Mouse (Mus musculus) spleen, postnatal 36 days (tissue): Measurements from ENCODE around the gene Cygb.
A peak's percentile ranks its signal among the peaks of the same experiment; 100 is the strongest.
"Not testable (repeated sequence)": the region's sequence is repeated elsewhere in the genome, so short reads cannot be mapped to it uniquely, and the experiment has no call there.

ENCODE experiments used
- DNase-seq, 2 experiments: peaks; one replicate each; pipeline ENCODE4 v3.0.0; 2022; ENCODE audit warnings: low spot score in 2 of 2, mixed read lengths in 1 of 2

Gene Cygb

GRCm38 (mm10) chr11:116636607-116637006 lies 17.5 kb downstream of the Cygb start:
- DNase-seq, result not testable (repeated sequence)

- DNase-seq, result no peak
Measured at GRCm38 (mm10) chr11:116632962-116633361, 21.2 kb downstream of the Cygb start.

DNA sequence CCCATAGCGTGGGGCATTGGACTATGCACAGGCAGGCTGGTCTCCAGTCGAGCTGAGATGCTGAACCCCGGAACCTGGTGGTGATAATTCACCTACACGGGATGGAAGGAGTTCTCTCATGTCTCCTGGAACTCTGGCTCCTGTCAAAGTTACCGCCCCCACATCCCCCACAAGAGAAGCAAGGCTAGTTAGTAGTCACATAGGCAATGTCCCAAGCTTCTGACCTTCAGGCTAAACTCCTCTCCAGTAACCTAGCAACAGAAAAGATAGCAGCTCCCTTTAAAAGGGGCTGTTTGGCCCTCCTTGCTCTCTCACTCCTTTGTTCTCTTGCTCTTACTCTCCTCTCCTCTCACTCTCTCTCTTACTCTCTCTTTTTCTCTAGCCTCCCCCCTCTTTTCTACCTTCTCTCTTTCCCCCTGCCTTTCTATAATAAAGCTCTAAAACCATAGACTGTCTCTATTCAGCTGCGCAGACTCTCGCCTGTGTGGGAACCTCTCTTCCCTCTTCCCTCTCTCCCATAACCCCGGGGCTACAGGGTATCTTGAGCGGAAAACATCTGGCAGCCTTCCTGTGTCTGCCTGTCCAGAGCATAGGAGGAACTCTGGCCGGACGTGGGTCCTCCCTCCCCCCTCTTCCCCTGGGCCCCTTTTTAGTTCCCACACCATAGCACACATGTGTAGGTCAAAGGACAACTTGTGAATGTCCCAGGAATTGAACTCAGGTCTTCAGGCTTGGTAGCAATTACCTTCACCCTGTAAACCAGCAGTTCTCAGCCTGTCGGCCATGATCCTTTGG lies 23.7 kb downstream of the Cygb start:
- no peak for DNase-seq

DNA sequence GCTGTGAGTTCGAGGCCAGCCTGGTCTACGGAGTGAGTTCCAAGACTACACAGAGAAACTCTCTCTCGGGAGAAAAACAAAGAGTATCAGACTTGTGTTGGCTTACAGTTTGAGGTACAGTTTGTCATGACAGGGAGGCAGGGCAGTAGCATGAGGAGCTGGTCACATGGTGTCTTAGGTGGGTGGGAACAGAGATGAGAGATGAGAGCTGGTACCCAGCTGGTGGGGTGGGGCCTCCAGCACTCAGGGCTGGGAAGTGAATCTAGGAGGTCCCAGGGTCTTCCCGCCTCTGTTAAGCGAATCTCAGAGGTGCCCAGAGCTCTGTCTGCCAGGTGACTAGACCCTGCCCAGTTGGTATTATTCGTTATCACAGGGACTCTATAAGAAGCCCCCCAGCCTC lies 24.6 kb downstream of the Cygb start:
- no peak for DNase-seq

DNA sequence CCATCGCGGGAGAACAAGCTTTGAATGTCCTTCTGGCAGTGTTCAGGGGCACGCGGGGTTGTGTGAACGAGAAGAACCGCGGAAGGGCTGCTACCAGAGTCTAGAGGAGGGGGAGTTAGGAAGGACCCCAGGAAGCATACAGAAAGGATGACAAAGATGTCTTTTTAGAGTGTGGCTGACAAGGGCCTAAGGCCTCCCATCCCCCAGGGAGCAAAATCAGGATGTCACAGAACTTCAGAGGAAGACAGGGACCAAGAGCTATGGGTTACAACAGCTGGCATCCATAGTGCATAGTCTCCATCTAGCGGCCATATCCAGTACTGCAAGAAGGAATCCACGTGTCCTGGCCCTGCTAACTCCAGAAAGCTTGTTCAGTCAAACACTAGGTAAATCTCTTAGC lies 25.4 kb downstream of the Cygb start:
- peak; percentile 76 to 81 for DNase-seq

DNA sequence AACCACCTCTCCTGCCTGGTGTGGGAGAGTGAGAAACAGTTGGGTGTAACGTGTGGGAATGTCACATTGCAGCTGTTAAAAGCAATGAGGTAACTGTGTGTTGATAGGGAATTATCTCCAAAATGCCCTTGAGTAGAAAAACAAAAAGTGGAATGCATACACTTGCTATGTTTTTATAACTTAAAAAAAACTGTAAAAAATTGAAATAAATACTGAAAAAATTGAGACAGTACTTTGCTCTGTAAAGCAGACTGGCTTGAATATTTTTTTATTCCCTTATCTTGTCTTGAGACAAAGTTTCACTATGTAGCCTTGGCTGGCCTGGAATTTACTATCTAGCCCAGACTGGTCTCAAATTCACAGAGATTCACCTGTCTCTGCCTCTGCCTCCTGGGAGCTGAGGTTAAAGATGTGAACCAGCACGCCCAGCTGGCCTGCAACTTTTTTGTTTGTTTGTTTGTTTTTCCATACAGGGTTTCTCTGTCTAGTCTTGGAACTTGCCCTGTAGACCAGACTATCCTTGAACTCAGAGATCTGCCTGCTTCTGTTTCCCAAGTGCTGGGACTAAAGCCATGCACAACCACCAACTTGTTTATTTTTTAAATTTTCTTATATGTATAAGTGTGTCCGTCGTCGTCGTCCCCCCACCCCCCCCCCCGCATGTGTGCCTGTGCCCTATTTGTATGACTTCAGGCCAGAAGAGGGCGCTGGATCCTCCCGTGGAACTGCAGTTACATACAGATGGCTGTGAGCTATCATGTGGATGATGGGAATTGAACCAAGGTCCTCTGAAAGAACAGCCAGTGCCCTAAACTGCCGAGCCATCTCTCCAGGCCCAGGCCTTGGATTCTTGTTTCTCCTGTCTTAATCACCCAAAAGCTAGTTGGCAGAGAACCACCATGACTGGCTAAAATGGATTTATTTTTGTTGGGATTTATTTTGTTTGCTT lies 26.8 kb downstream of the Cygb start:
- DNase-seq, result no peak

DNA sequence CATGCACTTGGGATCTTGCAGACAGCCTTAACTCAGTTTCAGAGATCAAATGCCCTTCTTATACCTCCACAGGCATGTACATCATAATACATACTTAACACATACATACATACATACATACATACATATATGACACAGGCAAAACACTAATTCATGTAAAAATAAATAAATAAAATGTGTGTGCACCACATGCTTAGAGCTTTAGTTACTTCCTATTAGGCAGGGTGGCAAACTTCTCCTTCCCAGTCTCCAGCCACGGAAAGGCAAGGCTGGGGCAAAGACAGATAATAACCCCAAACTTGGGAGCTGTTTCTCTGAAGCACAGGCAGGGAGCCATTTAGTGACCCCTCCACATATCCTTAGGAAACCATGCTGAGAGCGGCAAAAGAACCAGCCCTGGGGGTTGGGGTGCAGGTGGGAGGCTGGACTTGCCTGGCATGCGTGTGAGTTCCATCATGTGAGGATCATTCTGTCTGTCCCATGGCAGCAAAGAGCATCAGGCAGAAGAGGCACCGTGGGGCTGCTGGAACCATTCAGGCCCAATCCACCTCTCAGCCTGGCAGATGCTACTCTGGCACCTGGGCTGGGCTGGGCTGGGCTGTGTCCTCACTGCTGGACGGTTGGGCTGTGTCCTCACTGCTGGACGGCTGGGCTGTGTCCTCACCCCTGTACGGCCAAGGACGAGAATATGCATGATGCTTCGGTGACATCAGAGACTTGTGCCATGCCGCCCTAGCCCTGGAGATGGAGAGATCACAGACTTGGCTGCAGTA lies 27.6 kb downstream of the Cygb start, which contains the start of gene Rhbdf2:
Gene Rhbdf2, minus strand, starts transcription at position 721 of the 773 bp plus-strand sequence.
- DNase-seq, result no peak

DNA sequence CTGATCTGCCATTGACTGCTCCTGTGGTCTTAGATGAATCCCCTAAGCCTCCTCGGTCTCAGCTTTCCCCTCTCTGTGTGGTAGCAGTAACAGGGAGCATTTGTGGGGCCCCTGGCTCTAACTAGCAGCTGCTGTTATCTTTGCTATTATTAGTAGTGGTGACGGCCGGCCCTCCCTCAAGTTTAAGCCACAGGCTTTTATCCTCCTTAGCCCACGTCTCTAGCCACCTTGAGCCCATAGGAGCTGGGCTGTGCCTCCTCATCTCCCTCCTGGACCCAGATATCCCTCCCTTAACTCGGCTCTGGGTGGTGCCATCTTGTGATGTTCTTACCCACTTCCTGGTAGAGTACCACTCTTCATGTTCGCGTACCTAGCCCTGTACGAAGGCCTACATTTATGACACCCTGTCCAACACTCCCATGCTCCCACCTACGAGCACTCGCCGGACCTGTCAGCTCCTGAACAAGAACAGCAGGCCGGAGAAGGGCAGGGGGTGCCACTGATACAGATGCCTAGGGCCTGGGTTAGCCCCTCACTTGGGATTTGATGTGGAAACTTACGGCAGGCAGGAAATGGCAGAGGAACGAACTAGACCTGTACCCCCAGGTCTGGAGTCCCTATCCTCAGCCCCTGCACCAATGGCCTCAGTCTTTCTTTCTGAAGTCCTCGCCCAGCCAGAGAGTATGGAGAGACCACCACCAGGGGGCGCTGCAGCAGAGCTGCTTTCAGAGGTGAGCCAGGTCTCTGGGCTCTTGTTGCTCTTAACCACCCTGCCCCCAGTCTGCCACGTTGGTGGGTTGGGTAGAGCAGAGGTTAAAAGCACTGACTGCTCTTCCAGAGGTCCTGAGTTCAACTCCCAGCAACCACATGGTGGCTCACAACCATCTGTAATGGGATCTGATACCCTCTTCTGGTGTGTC lies 28.8 kb downstream of the Cygb start:
- peak; percentile 53 to 68 for DNase-seq

DNA sequence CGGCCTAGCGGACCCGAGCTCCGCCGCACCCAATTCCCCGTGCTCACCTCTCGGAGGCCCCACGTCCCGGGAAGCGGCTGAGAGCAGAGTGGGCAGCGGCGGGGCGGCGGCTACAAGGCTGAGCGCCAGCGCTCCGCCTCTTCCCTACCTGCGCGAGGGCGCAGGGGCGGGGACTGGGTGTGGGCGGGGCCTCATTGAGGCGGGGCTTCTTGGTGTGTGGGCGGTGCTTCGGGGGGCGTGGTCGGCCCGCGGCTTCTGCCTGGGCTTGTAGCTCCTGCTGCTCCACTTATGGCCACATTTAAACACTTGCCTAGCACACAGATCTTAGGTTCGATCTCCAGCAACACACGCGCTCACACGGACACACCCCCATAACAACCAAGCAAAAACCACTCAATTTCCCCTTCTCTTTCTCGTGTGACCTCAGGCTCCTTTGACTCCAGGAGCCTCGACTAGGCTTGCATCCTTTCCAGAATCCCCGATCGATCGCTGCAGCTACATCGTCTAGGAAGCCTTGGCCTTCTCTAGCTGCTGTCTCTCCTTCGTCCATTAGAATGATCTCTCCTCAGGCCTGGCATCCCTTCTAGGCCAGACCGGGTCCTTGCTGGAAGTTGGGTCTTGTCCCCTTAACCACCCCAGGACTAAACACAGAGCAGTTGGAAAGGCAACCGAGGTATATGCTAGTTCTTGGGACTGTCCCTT lies 29.8 kb downstream of the Cygb start:
- peak; percentile 84 to 87 for DNase-seq

DNA sequence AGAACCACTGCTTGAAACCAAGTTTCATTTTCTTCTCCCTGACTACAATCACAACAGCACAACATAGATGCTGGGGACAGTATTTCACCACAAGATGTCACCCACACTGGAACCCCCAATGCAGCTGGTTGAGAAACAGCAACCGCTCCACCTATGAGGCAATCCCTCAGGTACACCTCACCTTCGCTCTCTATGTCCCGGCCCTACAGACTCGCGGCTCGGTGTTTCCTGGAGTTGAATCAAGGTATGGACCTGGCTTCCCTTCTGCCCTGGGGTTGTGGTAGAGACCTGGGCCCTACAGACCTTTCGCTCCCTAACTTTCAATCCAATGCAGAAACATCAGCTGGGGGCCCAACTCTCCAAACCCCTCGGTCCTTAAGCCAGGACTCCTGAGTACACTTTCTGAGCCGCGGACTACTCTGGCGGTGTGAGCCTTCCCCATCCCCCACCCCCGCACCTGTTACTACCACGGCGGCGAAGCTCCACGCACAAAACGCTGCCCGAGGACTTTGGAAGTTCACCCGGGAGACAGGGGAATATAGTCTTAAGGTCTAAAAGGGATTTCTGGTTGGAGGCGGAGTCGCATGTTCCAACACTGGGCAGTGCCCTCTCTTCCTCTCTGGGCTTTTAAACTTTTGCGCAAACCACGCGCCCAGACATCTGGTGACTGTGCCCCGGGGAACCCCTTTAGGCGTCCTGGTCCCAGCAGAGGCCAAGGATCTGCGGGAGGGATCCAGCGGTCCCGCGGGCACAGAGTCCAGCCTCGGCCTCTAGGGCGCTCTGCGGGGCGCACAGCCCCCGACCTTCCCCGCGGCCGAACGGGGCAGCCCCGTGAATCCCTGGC lies 30.6 kb downstream of the Cygb start:
- no peak for DNase-seq

GRCm38 (mm10) chr11:116621258-116621704 lies 32.8 kb downstream of the Cygb start:
- DNase-seq, result peak in 1 of 2 experiments; percentile 44

GRCm38 (mm10) chr11:116620559-116621253 lies 33.4 kb downstream of the Cygb start:
- DNase-seq, result no peak

DNA sequence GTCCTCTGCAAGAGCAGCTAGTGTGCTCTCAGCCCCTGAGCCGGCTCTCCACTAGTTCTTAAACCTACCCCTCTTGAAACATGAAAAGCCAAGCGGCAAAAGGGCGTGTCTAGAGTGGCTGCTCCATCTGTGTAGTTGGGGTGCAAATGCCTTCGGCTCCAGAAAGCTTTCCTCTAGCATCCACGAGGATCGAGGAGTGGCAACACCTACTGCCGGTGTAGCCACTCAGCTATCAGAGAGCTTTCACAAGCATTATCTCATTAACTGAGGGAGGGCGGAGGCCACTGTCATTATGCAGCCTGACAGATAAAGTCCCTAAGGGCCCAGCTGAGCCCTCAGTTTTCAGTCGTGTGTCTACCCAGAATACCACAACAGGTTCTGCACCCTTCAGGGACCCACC lies 34.0 kb downstream of the Cygb start:
- peak; percentile 10 to 60 for DNase-seq

- no peak for DNase-seq
Measured at GRCm38 (mm10) chr11:116619561-116619960, 34.6 kb downstream of the Cygb start.

DNA sequence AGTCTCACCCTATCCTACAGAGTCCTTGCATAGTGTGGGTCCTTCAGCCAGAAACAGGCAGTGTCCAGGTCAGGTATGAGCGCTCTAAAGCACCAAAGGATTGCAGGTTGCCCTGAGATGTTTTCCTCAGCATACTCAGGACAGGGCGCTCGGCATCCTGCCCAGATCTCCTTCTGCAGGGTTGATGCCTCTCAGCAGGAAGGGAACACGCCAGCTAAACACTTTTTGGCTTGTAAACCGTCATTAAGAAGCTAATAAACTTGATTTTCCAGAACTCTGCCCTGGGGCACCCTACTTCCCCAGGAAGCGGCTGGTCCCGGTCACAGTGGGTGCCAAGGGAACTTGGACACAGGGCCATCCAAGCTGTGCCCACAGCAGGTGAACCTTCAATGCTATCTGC lies 35.0 kb downstream of the Cygb start:
- DNase-seq, result no peak

GRCm38 (mm10) chr11:116618666-116619065 lies 35.4 kb downstream of the Cygb start:
- DNase-seq, result no peak

DNA sequence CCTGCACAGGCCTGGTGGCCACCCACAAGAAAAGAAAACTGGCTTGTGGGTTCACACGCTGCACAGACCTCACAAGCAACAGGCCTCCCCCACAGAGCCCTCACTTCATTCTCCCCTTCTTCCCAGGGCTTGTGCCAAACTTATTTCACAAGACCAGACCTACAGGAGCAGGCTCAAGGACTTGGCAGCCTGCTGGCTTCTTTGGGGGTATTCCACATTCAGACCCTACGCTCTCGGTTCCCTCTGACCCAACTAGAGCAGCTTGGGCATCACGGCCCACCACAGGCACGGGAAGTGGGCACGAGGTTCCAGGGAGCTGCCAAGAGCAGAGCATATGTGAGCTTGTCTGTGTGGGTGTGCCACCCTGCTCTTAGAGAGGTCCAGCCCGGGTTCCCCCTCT lies 36.5 kb downstream of the Cygb start:
- no peak for DNase-seq

DNA sequence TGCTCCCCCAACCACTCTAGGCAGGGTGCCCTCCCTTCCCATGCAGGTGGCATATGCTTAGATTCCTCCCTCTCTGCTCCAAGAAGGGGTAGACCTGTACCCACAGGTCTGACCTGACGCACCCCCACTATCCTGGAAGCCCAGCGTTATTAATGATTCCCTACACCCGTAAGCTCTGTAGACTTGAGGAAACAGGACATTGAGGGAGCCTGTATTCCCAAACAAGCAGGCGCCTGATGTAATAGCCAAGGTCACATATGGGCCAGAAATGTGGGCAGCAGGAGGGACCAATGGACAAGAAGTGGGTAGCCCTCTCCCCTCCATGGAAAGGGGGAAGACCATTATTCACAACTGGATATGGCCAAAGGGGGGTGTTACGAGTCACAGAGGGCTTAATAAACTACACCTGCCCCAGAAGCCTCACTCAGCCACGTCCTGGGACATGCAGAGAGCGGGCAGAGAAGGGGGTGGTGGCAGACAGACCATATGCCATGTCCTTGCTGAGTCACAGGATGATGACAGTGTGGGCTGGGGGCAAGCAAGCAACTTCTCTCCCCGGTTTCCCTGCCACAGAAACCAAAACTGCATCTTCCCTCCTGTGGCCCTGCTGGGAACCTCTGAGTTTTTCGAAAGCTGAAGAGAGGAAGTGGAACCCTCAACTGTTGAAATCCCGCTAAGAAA lies 37.5 kb downstream of the Cygb start:
- DNase-seq, result peak; percentile 53 to 67
